Mouse (Mus musculus) ES-E14 (cell line): ENCODE measurements around the gene Trmt2b.

Experiments
- CHD2 ChIP-seq: IDR thresholded peaks from 2 replicates; pipeline ENCODE4 v1.6.1; 2014; ENCODE audit warnings: mild to moderate bottlenecking, low read depth, low read length, inconsistent platforms
- MAFK ChIP-seq: IDR thresholded peaks from 2 replicates; pipeline ENCODE4 v1.6.1; 2014; ENCODE audit warnings: mild to moderate bottlenecking, low read depth, low read length, inconsistent platforms; ENCODE audit not compliant: insufficient read depth
- ZNF384 ChIP-seq: IDR thresholded peaks from 2 replicates; pipeline ENCODE4 v1.6.1; 2012; ENCODE audit warnings: low read depth, low read length, inconsistent platforms

DNA sequence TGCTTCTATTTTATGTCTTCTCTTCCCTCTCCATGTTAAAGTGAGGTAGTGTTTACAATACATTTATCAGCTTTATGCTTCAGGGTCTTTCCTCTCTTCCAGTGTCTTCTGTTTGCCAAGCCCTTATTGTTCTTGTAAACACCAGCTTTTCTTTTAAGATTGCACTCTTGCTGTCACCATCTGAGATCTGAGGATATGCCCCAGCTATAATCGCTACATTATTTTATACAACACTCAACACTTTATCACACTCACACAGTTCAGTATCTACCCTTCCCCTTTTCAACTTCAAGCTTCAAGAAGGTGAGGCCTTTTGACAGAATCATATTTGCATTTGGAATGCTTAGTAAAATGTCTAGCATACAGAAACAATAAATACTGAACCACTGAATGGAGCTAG lies 26.5 kb upstream of the Trmt2b start:
- TF ChIP-seq CHD2 (no peak), ZNF384 (no peak), MAFK (no peak)
